In genomic region chr13:9014431-9014830, GRCm38 (mm10) we compare ENCODE assay signal across 10 mouse cellular contexts. TPM values are rescaled to one million over a fixed set of nuclear protein-coding genes. Genes with fewer than 3 reads are reported as not detected.
DNase-seq lines count a peak whose midpoint lies in the region; ATAC-seq lines count a peak whose summit lies in the region.
"Had no signal": no experiment of that assay in that cellular context is flagged by ENCODE, and none has a peak within 500 bp of the region (broad histone marks: within the 10 kb centered on the region; RNA-seq: fewer than 3 reads in every experiment).

No protein-coding gene starts in this region.

- no peak for ATAC-seq in inflammation-experienced regulatory T-cells, adult 6 months
- ATAC-seq: CD4-positive, CD25-positive, alpha-beta regulatory T cell, adult 4 months had no signal

- DNase-seq in embryo, embryonic 10 days (ENCODE audit: low spot score): peak; percentile 8
- no peak for DNase-seq in embryo, embryonic 11 days
- peak; percentile 27 for DNase-seq in ZHBTc4 (ENCODE audit: low read depth, low spot score)
- DNase-seq in kidney, postnatal 36 days: peak; percentile 67 to 74
- peak; percentile 26 to 46 for DNase-seq in lung, postnatal 4 days
- DNase-seq in thymus, postnatal 0 days (ENCODE audit: low spot score): no peak
- DNase-seq in cerebellum, adult 11-12 months: no peak
- DNase-seq: heart, postnatal 36 days had no signal

RNA-seq across cellular contexts. Expression of gene Gtpbp4, which starts 18.5 kb away (rescaled TPM):
- 89.1 and 93.2 TPM in 2 replicates for polyA plus RNA-seq in thymus, postnatal 0 days (2015; fragmentation: Nextera tagmentation; extraction: Ambion mirVana)
- 10 to 100 TPM; 62.9 to 90.5 (median 81.1) TPM for polyA plus RNA-seq in inflammation-experienced regulatory T-cells, adult 6 months (2017; shearing (Covaris generic))

Comparison
In these comparisons a context has a peak if more than half of its experiments do, and no peak if none do; other contexts are left out.
1. DNase-seq: peak in embryo, embryonic 10 days (single experiment), ZHBTc4 (single experiment), kidney, postnatal 36 days (2 of 2) and lung, postnatal 4 days (2 of 2); none in embryo, embryonic 11 days (single experiment), thymus, postnatal 0 days (single experiment) and cerebellum, adult 11-12 months (single experiment).